Mouse (Mus musculus) natural killer cell, adult 2 months (primary cell): Measurements from ENCODE around the gene Krt14.
"Not testable (repeated sequence)": the region's sequence is repeated elsewhere in the genome, so short reads cannot be mapped to it uniquely, and the experiment has no call there.

Experiments used
- DNase-seq, 2 experiments: peaks; one replicate each; pipeline ENCODE4 v3.0.0; 2022; ENCODE audit warnings: low spot score in 2 of 2

Krt14 gene

GRCm38 (mm10) chr11:100207498-100207897 lies at the start of gene Krt14:
TSS of gene Krt14 (minus strand) at chr11:100207548.
- no peak for DNase-seq

GRCm38 (mm10) chr11:100255514-100255913 lies 48.2 kb upstream of the Krt14 start:
- no peak for DNase-seq

GRCm38 (mm10) chr11:100254360-100255090 lies 47.2 kb upstream of the Krt14 start:
- DNase-seq: no peak

- DNase-seq: no peak
Measured at GRCm38 (mm10) chr11:100248852-100249465, 41.6 kb upstream of the Krt14 start, which contains the start of gene Krt16. TSS of gene Krt16 (minus strand) at chr11:100248902.

GRCm38 (mm10) chr11:100246471-100246870 lies 39.1 kb upstream of the Krt14 start:
- DNase-seq: not testable (repeated sequence)

GRCm38 (mm10) chr11:100240272-100240671 lies 32.9 kb upstream of the Krt14 start:
- not testable (repeated sequence) for DNase-seq

GRCm38 (mm10) chr11:100221741-100222140 lies 14.4 kb upstream of the Krt14 start:
- DNase-seq: no peak

GRCm38 (mm10) chr11:100219304-100219703 lies 12.0 kb upstream of the Krt14 start:
- DNase-seq: no peak

- no peak for DNase-seq
Measured at GRCm38 (mm10) chr11:100208542-100208941, 1.2 kb upstream of the Krt14 start.

GRCm38 (mm10) chr11:100203448-100203847 lies 3.9 kb downstream of the Krt14 start:
- DNase-seq: no peak

GRCm38 (mm10) chr11:100202906-100203305 lies 4.4 kb downstream of the Krt14 start:
- DNase-seq: no peak

- no peak for DNase-seq
Measured at GRCm38 (mm10) chr11:100200104-100200820, 7.1 kb downstream of the Krt14 start.

GRCm38 (mm10) chr11:100198666-100199065 lies 8.7 kb downstream of the Krt14 start:
- no peak for DNase-seq

GRCm38 (mm10) chr11:100192992-100193391 lies 14.4 kb downstream of the Krt14 start, which contains the start of gene Krt9:
TSS of gene Krt9 (minus strand) at chr11:100193246.
- DNase-seq: no peak

GRCm38 (mm10) chr11:100191820-100192219 lies 15.5 kb downstream of the Krt14 start:
- DNase-seq: no peak

GRCm38 (mm10) chr11:100186736-100187135 lies 20.6 kb downstream of the Krt14 start:
- no peak for DNase-seq

GRCm38 (mm10) chr11:100181725-100182124 lies 25.6 kb downstream of the Krt14 start:
- DNase-seq: no peak

- no peak for DNase-seq
Measured at GRCm38 (mm10) chr11:100179260-100179659, 28.1 kb downstream of the Krt14 start.

GRCm38 (mm10) chr11:100178307-100178706 lies 29.0 kb downstream of the Krt14 start:
- DNase-seq: no peak

GRCm38 (mm10) chr11:100176791-100177190 lies 30.6 kb downstream of the Krt14 start:
- no peak for DNase-seq

GRCm38 (mm10) chr11:100168765-100169762 lies 38.3 kb downstream of the Krt14 start:
- DNase-seq: peak; percentile 15 to 27
